Mouse (Mus musculus) frontal cortex, adult 2 months (tissue): Measurements from ENCODE around the gene 4933430I17Rik. TPM values are rescaled to one million over a fixed set of nuclear protein-coding genes. Genes with fewer than 3 reads are reported as not detected.

Source experiments
- DNase-seq, 2 experiments: peaks; one replicate each; pipeline ENCODE4 v3.0.0; 2022; ENCODE audit warnings: low spot score in 1 of 2; ENCODE audit errors: extremely low spot score in 1 of 2
- polyA plus RNA-seq: library from polyadenylated mRNA; depleted of rRNA; stranded (reverse); fragments of >200 nt; gene quantifications from 2 replicates; pipeline ENCODE4 v1.2.3, GENCODE M21; 2012; rRNA removed

4933430I17Rik gene
- polyA plus RNA-seq, 1 experiment: 0.44 TPM

DNA sequence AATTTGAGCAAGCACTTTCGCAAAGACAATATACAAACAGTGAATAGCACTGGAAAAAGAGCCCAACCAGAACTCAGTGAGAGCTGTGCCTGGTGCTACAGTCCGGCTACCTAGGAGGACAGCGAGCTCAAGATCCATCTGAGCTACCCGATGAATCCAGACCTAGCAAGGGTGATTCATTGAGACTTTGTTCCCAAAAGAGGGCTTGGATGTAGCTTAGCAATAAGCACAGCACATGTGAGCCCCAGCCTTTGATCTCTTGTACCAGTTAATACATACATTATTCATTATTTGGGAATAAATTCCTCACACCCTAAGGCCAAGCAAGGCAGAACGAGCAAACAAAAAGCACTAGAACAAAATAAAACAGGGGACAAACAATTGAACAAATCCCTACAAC, 69.3 kb downstream of the 4933430I17Rik start:
- no peak for DNase-seq

DNA sequence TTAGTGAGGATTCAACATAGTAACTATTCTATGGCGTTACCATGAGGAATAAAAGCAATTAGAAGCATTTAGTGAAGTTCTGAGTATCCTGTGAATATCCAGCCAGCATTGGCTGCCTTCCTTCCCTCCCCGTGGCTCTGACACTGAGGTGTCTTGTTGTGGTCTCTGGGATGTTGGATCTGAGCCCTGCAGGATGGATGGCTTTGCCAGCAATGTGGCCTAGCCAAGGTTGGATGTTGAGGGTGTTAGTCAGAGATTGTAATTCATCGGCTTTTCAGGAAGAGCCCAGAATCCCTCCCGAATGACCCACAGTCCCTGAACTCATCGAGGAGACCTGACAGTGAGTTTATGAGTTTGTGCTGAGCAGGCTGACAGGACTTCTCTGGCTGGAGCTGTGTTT, 70.9 kb downstream of the 4933430I17Rik start:
- no peak for DNase-seq

Other genes starting within 250 kb of the 4933430I17Rik start
- gene Fkbp15, start 164.8 kb upstream of the 4933430I17Rik start, polyA plus RNA-seq: 24.4 and 27.2 TPM in 2 replicates
- 19.9 and 20.0 TPM in 2 replicates for gene Slc31a1, start 164.6 kb upstream of the 4933430I17Rik start, polyA plus RNA-seq
- 54.6 and 57.6 TPM in 2 replicates for gene Cdc26, start 116.7 kb upstream of the 4933430I17Rik start, polyA plus RNA-seq
- 15.6 and 17.4 TPM in 2 replicates for gene Prpf4, start 116.6 kb upstream of the 4933430I17Rik start, polyA plus RNA-seq
- gene Rnf183, start 90.1 kb upstream of the 4933430I17Rik start, polyA plus RNA-seq: 0.20 and 0.23 TPM in 2 replicates
- 7.1 and 8.4 TPM in 2 replicates for gene Wdr31, start 54.5 kb upstream of the 4933430I17Rik start, polyA plus RNA-seq
- 0.60 and 0.78 TPM in 2 replicates for gene Bspry, start 45.3 kb upstream of the 4933430I17Rik start, polyA plus RNA-seq
- 6.8 and 8.0 TPM in 2 replicates for gene Hdhd3, start 21.9 kb upstream of the 4933430I17Rik start, polyA plus RNA-seq
- 37.2 and 43.1 TPM in 2 replicates for gene Alad, start 5.5 kb upstream of the 4933430I17Rik start, polyA plus RNA-seq
- gene Pole3, start 301 bp upstream of the 4933430I17Rik start, polyA plus RNA-seq: 30.6 and 31.3 TPM in 2 replicates
- 46.3 and 48.4 TPM in 2 replicates for gene Rgs3, start 34.5 kb downstream of the 4933430I17Rik start, polyA plus RNA-seq